Mouse (Mus musculus) NIH3T3 (cell line): ENCODE measurements around the gene Kcnk13.

ENCODE experiments used
- DNase-seq: peaks from one replicate; pipeline ENCODE4 v3.0.0-alpha.2; 2012; ENCODE audit warnings: low read depth

Gene Kcnk13

GRCm38 (mm10) chr12:99965203-99966115 is 1.2 kb downstream of the Kcnk13 start:
- no peak for DNase-seq

- DNase-seq, result no peak
These were observed 1.9 kb downstream of the Kcnk13 start for GRCm38 (mm10) chr12:99966116-99966770.

- DNase-seq, result no peak
These were observed 2.6 kb downstream of the Kcnk13 start for GRCm38 (mm10) chr12:99966881-99967363.

GRCm38 (mm10) chr12:99969906-99970305 is 5.6 kb downstream of the Kcnk13 start:
- no peak for DNase-seq

GRCm38 (mm10) chr12:99971205-99971894 is 7.1 kb downstream of the Kcnk13 start:
- peak; percentile 12 for DNase-seq

- no peak for DNase-seq
These were observed 8.5 kb downstream of the Kcnk13 start for GRCm38 (mm10) chr12:99972825-99973224.

- peak; percentile 28 for DNase-seq
These were observed 9.4 kb downstream of the Kcnk13 start for GRCm38 (mm10) chr12:99973659-99974058.

- no peak for DNase-seq
These were observed 15.2 kb downstream of the Kcnk13 start for GRCm38 (mm10) chr12:99979541-99979940.

GRCm38 (mm10) chr12:99986797-99987196 is 22.5 kb downstream of the Kcnk13 start:
- no peak for DNase-seq

- DNase-seq, result no peak
These were observed 23.8 kb downstream of the Kcnk13 start for GRCm38 (mm10) chr12:99988144-99988543.

- no peak for DNase-seq
These were observed 28.1 kb downstream of the Kcnk13 start for GRCm38 (mm10) chr12:99992362-99992862.

- no peak for DNase-seq
These were observed 29.0 kb downstream of the Kcnk13 start for GRCm38 (mm10) chr12:99993146-99993890.

GRCm38 (mm10) chr12:99995951-99996350 is 31.7 kb downstream of the Kcnk13 start:
- peak; percentile 9 for DNase-seq

- no peak for DNase-seq
These were observed 35.4 kb downstream of the Kcnk13 start for GRCm38 (mm10) chr12:99999726-100000125.

- DNase-seq, result no peak
These were observed 36.1 kb downstream of the Kcnk13 start for GRCm38 (mm10) chr12:100000381-100000780.

GRCm38 (mm10) chr12:100001246-100001645 is 36.9 kb downstream of the Kcnk13 start:
- DNase-seq, result no peak

- no peak for DNase-seq
These were observed 37.6 kb downstream of the Kcnk13 start for GRCm38 (mm10) chr12:100001910-100002309.

- DNase-seq, result no peak
These were observed 38.8 kb downstream of the Kcnk13 start for GRCm38 (mm10) chr12:100002914-100003587.

- DNase-seq, result no peak
These were observed 41.0 kb downstream of the Kcnk13 start for GRCm38 (mm10) chr12:100005285-100005684.

GRCm38 (mm10) chr12:100006681-100007080 is 42.4 kb downstream of the Kcnk13 start:
- no peak for DNase-seq

- no peak for DNase-seq
These were observed 48.5 kb downstream of the Kcnk13 start for GRCm38 (mm10) chr12:100012839-100013238.
